Mouse (Mus musculus) myocyte (in vitro differentiated cells): ENCODE results near the gene Ctdsp2. TPM values are rescaled to one million over a fixed set of nuclear protein-coding genes. Genes with fewer than 3 reads are reported as not detected.

ENCODE experiments used
- H3K27me3 ChIP-seq: one replicate; pipeline ENCODE4 v1.6.1; 2011; ENCODE audit not compliant: control insufficient read depth, insufficient read depth, insufficient read length
- H3K36me3 ChIP-seq: one replicate; pipeline ENCODE4 v1.6.1; 2011; ENCODE audit not compliant: control insufficient read depth, insufficient read depth
- H3K4me2 ChIP-seq: one replicate; pipeline ENCODE4 v1.6.1; 2011; ENCODE audit warnings: low read depth, control low read depth
- H3K4me3 ChIP-seq: one replicate; pipeline ENCODE4 v1.5.1; 2011; ENCODE audit warnings: mild to moderate bottlenecking, control low read depth, moderate library complexity
- H3K79me2 ChIP-seq: one replicate; pipeline ENCODE4 v1.6.1; 2011; ENCODE audit not compliant: control insufficient read depth, insufficient read depth
- H3ac ChIP-seq: one replicate; pipeline ENCODE4 v1.6.1; 2011; ENCODE audit not compliant: control insufficient read depth, insufficient read length
- CEBPB ChIP-seq: IDR thresholded peaks from 2 replicates; pipeline ENCODE4 v1.6.1; 2011; ENCODE audit warnings: mild to moderate bottlenecking, moderate library complexity; ENCODE audit not compliant: poor library complexity, insufficient read depth, severe bottlenecking
- E2F4 ChIP-seq: IDR thresholded peaks from one replicate; pipeline ENCODE4 v1.6.1; 2011; ENCODE audit warnings: mild to moderate bottlenecking, control low read depth, moderate library complexity; ENCODE audit not compliant: insufficient read depth
- MAX ChIP-seq: IDR thresholded peaks from one replicate; pipeline ENCODE4 v1.6.1; 2011; ENCODE audit warnings: low read depth, mild to moderate bottlenecking, control low read depth
- MYOD1 ChIP-seq, 3 experiments: IDR thresholded peaks; one replicate each; pipeline ENCODE4 v1.6.1; 2011; ENCODE audit warnings: control low read depth in 2 of 3, low read depth in 2 of 3, mild to moderate bottlenecking in 2 of 3, moderate library complexity in 1 of 3; ENCODE audit not compliant: insufficient read length in 2 of 3, control insufficient read depth in 1 of 3
- MYOG ChIP-seq, 3 experiments: IDR thresholded peaks; one replicate each; pipeline ENCODE4 v1.6.1; 2011; ENCODE audit warnings: control low read depth in 2 of 3, low read depth in 2 of 3, mild to moderate bottlenecking in 2 of 3; ENCODE audit not compliant: insufficient read length in 2 of 3, control insufficient read depth in 1 of 3, insufficient read depth in 1 of 3
- POLR2A ChIP-seq: IDR thresholded peaks from one replicate; pipeline ENCODE4 v1.6.1; 2011; ENCODE audit warnings: low read depth, mild to moderate bottlenecking, control low read depth, moderate library complexity; ENCODE audit not compliant: insufficient read length
- POLR2AphosphoS2 ChIP-seq: IDR thresholded peaks from one replicate; pipeline ENCODE4 v1.6.1; 2011; ENCODE audit warnings: low read depth, control low read depth; ENCODE audit not compliant: insufficient read length
- REST ChIP-seq: IDR thresholded peaks from one replicate; pipeline ENCODE4 v1.6.1; 2011; ENCODE audit warnings: mild to moderate bottlenecking, control low read depth, moderate library complexity; ENCODE audit not compliant: insufficient read depth, insufficient read length
- SRF ChIP-seq: IDR thresholded peaks from one replicate; pipeline ENCODE4 v1.6.1; 2011; ENCODE audit warnings: low read depth; ENCODE audit not compliant: control insufficient read depth, insufficient read length
- TCF12 ChIP-seq: IDR thresholded peaks from one replicate; pipeline ENCODE4 v1.6.1; 2011; ENCODE audit warnings: mild to moderate bottlenecking, control low read depth; ENCODE audit not compliant: poor library complexity, insufficient read depth, severe bottlenecking
- TCF3 ChIP-seq: IDR thresholded peaks from one replicate; pipeline ENCODE4 v1.6.1; 2011; ENCODE audit warnings: low read depth, control low read depth; ENCODE audit not compliant: insufficient read length
- USF1 ChIP-seq: IDR thresholded peaks from one replicate; pipeline ENCODE4 v1.6.1; 2011; ENCODE audit warnings: low read depth, mild to moderate bottlenecking, control low read depth, moderate library complexity
- polyA plus RNA-seq: library from polyadenylated mRNA; unstranded; fragments of >200 nt; fragmentation: generic; extraction: Trizol; gene quantifications from one replicate; pipeline ENCODE4 v1.2.1, GENCODE M21; 2012; ENCODE audit warnings: missing spikeins

Gene Ctdsp2
- polyA plus RNA-seq, 1 experiment = 65.0 TPM

GRCm38 (mm10) chr10:126979636-126980151 lies 1.2 kb downstream of the Ctdsp2 start:
- Histone ChIP-seq H3K27me3 (no peaks in the 10 kb centered on the region), H3K79me2 (peaks cover 51% of the 10 kb centered on the region), H3K4me2 (peak overlapping the region; percentile 84), H3K36me3 (no peaks in the 10 kb centered on the region), H3ac (peak overlapping the region; percentile 91), H3K4me3 (peak overlapping the region; percentile 84)
- TF ChIP-seq POLR2A = peak; percentile 0
- no peak for TF ChIP-seq TCF12

- H3K79me2 ChIP-seq = peaks cover 58% of the 10 kb centered on the region
- TF ChIP-seq CEBPB (no peak), MAX (no peak), MYOG (IDR thresholded peaks at IDR 0.05; ENCODE audit: control insufficient read depth in 1 of 3, insufficient read depth in 1 of 3, insufficient read length in 2 of 3, low read depth in 2 of 3) (peak in 1 of 3 experiments; percentile 28), TCF12 (no peak), POLR2AphosphoS2 (no peak), MYOD1 (IDR thresholded peaks at IDR 0.05; ENCODE audit: control insufficient read depth in 1 of 3, insufficient read length in 2 of 3, low read depth in 2 of 3) (peak in 1 of 3 experiments; percentile 3), USF1 (no peak), REST (no peak), E2F4 (no peak), SRF (no peak), POLR2A (no peak), TCF3 (no peak)
- H3K27me3 ChIP-seq = no peaks in the 10 kb centered on the region
- H3K4me3 ChIP-seq = peak overlapping the region; percentile 84
- no peaks in the 10 kb centered on the region for H3K36me3 ChIP-seq
- peak overlapping the region; percentile 91 for H3ac ChIP-seq
- peak overlapping the region; percentile 84 for H3K4me2 ChIP-seq
Measured at GRCm38 (mm10) chr10:126980221-126980932, 1.9 kb downstream of the Ctdsp2 start.

- Histone ChIP-seq H3ac (no peak overlapping the region), H3K36me3 (no peaks in the 10 kb centered on the region), H3K4me3 (peak overlapping the region; percentile 84), H3K79me2 (peaks cover 65% of the 10 kb centered on the region), H3K27me3 (no peaks in the 10 kb centered on the region), H3K4me2 (peak overlapping the region; percentile 84)
- TF ChIP-seq TCF3 = peak; percentile 57
- peak; percentile 96 to 98 (median 98) for TF ChIP-seq MYOD1 (IDR thresholded peaks at IDR 0.05; ENCODE audit: control insufficient read depth in 1 of 3, insufficient read length in 2 of 3, low read depth in 2 of 3)
- no peak for TF ChIP-seq POLR2AphosphoS2
- peak in 2 of 3 experiments; percentile 38 to 74 for TF ChIP-seq MYOG (IDR thresholded peaks at IDR 0.05; ENCODE audit: control insufficient read depth in 1 of 3, insufficient read depth in 1 of 3, insufficient read length in 2 of 3, low read depth in 2 of 3)
Measured at GRCm38 (mm10) chr10:126980933-126981530, 2.5 kb downstream of the Ctdsp2 start.

- peak overlapping the region; percentile 84 for H3K4me2 ChIP-seq
- TF ChIP-seq REST = no peak
- no peak for TF ChIP-seq E2F4
- no peak for TF ChIP-seq MYOG (IDR thresholded peaks at IDR 0.05; ENCODE audit: control insufficient read depth in 1 of 3, insufficient read depth in 1 of 3, insufficient read length in 2 of 3, low read depth in 2 of 3)
- no peak for TF ChIP-seq POLR2AphosphoS2
- no peak for TF ChIP-seq POLR2A
- no peak for TF ChIP-seq USF1
- H3K4me3 ChIP-seq = peak overlapping the region; percentile 84
- H3K36me3 ChIP-seq = no peaks in the 10 kb centered on the region
- no peaks in the 10 kb centered on the region for H3K27me3 ChIP-seq
- H3ac ChIP-seq = no peak overlapping the region
- peaks cover 72% of the 10 kb centered on the region for H3K79me2 ChIP-seq
Measured at GRCm38 (mm10) chr10:126981746-126982145, 3.2 kb downstream of the Ctdsp2 start.

- Histone ChIP-seq H3K27me3 (no peaks in the 10 kb centered on the region), H3K4me3 (no peak overlapping the region), H3K36me3 (no peaks in the 10 kb centered on the region), H3ac (no peak overlapping the region), H3K79me2 (peaks cover 87% of the 10 kb centered on the region), H3K4me2 (peak overlapping the region; percentile 84)
- TF ChIP-seq MAX (no peak), SRF (no peak), POLR2AphosphoS2 (peak; percentile 19), POLR2A (peak; percentile 11), MYOD1 (IDR thresholded peaks at IDR 0.05; ENCODE audit: control insufficient read depth in 1 of 3, insufficient read length in 2 of 3, low read depth in 2 of 3) (no peak), MYOG (IDR thresholded peaks at IDR 0.05; ENCODE audit: control insufficient read depth in 1 of 3, insufficient read depth in 1 of 3, insufficient read length in 2 of 3, low read depth in 2 of 3) (peak in 1 of 3 experiments; percentile 18)
Measured at GRCm38 (mm10) chr10:126983193-126983725, 4.7 kb downstream of the Ctdsp2 start.
